Mouse (Mus musculus) layer of hippocampus, postnatal 25 days (tissue): ENCODE measurements at regions not wholly inside any gene's neighbourhood (a gene's known extent, or its start where the extent isn't known, plus 50 kb on each side); places are given as distances from the start of the nearest gene placed in this dataset.

Experiments used
- DNase-seq, 2 experiments: peaks; one replicate each; pipeline ENCODE4 v3.0.0; 2022; ENCODE audit warnings: mixed read lengths in 2 of 2, low spot score in 1 of 2; ENCODE audit errors: extremely low spot score in 1 of 2

GRCm38 (mm10) chr8:126855056-126855609, 90.5 kb downstream of the Tomm20 start:
- DNase-seq: no peak

GRCm38 (mm10) chr8:126854121-126855055, 91.3 kb downstream of the Tomm20 start:
- DNase-seq: no peak

- no peak for DNase-seq
These were observed 92.8 kb downstream of the Tomm20 start for GRCm38 (mm10) chr8:126852663-126853390.

GRCm38 (mm10) chr8:126852184-126852583, 93.5 kb downstream of the Tomm20 start:
- no peak for DNase-seq

- DNase-seq: no peak
These were observed 93.9 kb downstream of the Tomm20 start for GRCm38 (mm10) chr8:126851780-126852179.

GRCm38 (mm10) chr8:126850189-126850535, 95.5 kb downstream of the Tomm20 start:
- no peak for DNase-seq

- no peak for DNase-seq
These were observed 96.0 kb downstream of the Tomm20 start for GRCm38 (mm10) chr8:126849411-126850188.

GRCm38 (mm10) chr8:126848369-126849105, 97.1 kb downstream of the Tomm20 start:
- no peak for DNase-seq

GRCm38 (mm10) chr8:126847664-126848353, 97.8 kb downstream of the Tomm20 start:
- DNase-seq: no peak

GRCm38 (mm10) chr8:126846188-126846565, 99.5 kb downstream of the Tomm20 start:
- no peak for DNase-seq

GRCm38 (mm10) chr8:126845530-126846187, 100.0 kb downstream of the Tomm20 start:
- DNase-seq: no peak

- no peak for DNase-seq
These were observed 101.0 kb downstream of the Tomm20 start for GRCm38 (mm10) chr8:126844627-126845026.

GRCm38 (mm10) chr8:126841187-126841586, 104.5 kb downstream of the Tomm20 start:
- DNase-seq: no peak

GRCm38 (mm10) chr8:126839712-126840355, 105.8 kb downstream of the Tomm20 start:
- peak; percentile 47 to 60 for DNase-seq

- DNase-seq: no peak
These were observed 106.5 kb downstream of the Tomm20 start for GRCm38 (mm10) chr8:126839039-126839711.

- no peak for DNase-seq
These were observed 107.4 kb downstream of the Tomm20 start for GRCm38 (mm10) chr8:126838228-126838627.

- DNase-seq: no peak
These were observed 108.2 kb downstream of the Tomm20 start for GRCm38 (mm10) chr8:126837318-126838025.
